Mouse (Mus musculus) neural tube, embryonic 10.5 days (tissue): ENCODE measurements around the gene Gabra6.

Experiments
- DNase-seq: peaks from one replicate; pipeline ENCODE4 v3.0.0-alpha.2; 2017; ENCODE audit warnings: low spot score; ENCODE audit errors: extremely low spot score

The Gabra6 gene

DNA sequence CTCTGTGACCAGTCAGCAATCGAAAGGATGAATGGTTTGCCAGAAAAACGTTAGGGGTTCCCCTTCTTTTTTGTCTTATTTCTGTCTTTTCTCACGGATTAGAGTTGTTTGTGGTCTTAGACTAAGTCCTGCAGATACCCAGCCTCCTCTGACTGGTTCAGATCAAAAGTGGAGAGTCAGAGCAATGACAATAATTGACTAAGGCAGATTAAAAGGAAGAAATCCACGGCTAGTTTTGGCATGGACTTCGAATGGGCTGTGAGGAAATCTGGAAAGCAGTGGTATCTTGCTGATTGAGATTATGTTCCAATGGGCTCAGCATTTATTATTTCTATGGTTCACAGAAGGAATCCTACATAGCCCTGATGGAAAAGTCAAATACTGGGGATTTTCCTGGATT is at the start of gene Gabra6:
Gabra6 (minus strand) TSS at position 191 of the 400 bp plus-strand sequence.
- no peak for DNase-seq

DNA sequence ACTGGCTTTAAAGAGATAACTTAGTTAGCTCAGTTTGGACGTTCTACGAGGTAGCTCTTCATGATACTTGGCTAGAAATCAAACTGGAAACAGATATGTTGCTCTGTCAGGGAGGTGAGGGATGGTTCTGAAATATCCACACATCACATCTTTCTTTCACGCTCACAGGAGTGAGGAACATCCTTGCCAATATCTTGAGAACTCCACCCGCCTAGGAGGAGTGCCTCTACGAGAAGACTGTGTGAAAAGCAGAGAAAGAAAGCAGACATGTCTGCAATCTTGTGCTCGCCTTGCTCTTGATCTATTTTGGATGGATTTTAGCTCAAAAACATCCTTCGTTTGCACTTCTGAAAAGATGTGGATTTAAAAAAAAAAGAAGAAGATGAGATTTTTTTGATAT is 44.7 kb upstream of the Gabra6 start:
- no peak for DNase-seq

DNA sequence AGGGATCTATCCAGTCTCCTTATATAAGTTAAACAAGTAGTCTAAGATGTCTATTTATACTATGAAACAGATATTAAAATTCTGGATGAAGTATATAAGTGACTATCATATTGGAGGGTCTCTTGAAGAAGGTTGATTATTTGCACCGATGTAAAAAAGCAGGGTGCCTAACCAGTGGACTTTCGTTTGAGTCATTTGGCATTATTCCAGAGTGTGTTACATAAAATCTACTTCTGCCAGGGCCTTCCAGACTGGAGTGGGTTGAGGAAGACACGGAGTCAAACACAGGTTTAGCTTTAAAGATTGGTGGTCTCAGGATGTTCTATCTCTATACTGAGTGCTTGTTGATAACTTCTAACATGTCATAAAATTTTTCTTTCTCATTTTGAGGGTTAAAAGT is 11.2 kb upstream of the Gabra6 start:
- no peak for DNase-seq

DNA sequence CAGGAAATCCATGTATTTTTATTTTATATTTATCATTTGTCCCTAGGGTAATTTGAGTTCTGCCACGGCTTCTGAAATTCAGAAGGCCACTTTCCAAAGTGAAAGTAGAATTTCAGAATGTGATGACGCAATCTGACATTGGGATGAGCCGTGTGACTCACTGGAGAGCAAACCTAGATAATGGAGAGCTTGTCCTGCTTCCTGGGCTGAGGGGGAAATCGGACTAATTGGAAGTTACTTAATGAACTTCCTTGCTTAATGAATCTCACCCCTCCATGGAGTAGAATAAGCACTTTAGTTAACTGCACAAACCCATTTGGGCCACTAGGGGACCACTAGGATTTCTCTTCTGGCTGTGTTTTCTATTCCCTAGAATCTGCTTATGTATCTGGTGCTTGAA is 5.4 kb upstream of the Gabra6 start:
- DNase-seq = no peak

DNA sequence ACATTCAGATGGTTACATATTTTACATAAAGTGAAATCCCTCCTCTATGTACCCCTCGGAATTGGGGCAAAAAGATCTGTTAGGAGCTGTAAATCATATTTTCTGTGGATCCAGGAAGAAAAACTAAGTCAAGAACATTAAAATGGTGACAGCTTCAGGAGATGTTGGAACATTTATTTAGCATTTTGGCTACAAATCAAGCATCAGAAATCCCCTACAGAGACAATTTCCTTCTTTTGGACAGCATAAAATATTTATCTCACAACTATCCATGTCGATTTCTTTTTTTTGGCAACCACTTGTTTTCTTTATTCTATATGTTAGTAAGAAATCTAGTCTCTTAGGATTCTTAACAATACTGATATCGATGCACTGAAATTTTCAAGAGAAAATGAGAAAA is 688 bp upstream of the Gabra6 start:
- no peak for DNase-seq

DNA sequence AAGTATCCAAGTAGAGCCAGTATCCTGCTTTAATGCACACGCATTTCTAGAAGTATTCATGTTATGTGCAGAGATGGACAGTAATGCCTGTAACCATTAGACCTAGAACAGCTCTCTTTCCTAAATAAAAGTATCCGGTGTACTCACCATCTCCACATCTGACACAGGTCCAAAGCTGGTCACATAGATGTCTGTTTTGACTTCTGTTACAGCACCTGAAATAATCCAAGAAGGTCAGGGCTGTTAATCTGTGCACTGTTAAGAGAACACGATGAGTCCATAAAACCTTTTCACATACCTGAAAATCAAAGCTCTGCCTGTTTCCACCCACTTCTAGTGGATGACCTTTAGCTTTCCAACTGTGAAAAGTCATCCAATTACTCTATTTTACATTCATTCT is 1.4 kb downstream of the Gabra6 start:
- DNase-seq = no peak

DNA sequence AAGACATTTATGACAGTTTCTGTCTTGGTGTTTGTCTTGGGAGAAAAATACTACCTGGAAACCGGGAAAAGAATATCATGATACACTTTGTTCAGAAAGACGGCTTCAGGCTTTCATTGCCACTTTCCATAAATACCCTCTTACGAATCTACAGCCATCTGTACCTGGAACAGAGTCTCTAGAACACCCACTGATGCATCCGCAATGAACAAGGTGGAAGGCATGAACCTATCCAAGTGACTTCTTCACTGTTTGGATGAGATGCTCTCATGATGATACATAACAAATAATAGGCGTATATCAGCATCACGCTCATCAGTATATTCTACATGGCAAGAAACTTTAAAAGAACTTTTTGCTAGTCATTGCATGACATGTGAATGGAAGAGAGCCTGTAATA is 1.8 kb downstream of the Gabra6 start:
- DNase-seq = no peak

DNA sequence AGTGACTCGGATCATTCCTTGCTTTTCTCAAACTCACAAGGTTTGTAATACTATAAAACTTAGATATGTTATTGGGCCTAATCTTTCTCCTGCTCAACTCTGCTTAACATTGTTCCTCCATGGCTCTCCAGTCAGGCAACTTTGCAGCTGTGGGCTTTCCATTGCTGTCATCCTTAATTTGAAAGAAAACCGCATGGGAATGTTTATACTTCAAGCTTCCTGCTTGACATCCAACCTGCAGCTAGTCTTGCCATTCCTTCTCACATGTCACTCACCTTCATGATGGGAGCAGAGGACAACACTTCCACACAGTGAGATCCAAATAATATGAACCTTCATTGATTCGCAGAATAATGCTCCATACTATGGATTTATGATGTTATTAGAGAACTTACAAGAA is 2.9 kb downstream of the Gabra6 start:
- no peak for DNase-seq

DNA sequence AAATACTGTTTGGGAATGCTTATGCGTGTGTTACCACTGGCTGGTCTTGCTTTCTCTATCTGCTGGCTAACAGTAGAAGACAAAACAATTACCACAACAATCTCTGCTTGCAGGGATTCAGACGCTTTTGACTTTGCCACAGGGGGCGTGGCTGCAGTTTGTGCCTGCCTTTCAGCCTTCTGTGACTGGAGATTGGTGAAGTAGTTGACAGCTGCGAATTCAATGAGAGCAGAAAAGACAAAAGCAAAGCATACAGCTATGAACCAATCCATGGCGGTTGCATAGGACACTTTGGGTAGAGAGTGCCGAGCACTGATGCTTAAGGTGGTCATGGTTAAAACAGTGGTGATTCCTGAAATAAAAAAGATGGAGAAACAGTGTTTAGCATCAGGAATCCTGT is 6.0 kb downstream of the Gabra6 start:
- DNase-seq = peak; percentile 23

DNA sequence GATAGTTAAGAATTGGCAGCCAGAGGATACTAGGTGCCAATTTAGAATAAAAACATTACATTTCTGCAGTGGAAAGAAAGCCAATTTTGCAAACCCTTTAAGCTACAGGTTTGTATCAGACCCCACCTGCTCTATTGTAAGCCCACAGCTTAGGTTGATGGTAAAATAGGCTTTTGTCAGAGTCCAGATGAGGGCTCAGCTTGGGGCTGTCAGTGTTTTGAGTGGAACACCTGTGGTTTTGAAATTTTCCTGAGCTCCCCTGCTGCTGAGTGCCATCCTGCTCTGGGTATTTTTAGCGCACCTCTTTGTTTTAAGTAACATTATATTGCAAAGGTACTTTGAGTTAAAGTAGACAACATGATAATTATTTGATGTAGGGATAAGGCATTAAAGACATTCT is 10.0 kb downstream of the Gabra6 start:
- DNase-seq = no peak

DNA sequence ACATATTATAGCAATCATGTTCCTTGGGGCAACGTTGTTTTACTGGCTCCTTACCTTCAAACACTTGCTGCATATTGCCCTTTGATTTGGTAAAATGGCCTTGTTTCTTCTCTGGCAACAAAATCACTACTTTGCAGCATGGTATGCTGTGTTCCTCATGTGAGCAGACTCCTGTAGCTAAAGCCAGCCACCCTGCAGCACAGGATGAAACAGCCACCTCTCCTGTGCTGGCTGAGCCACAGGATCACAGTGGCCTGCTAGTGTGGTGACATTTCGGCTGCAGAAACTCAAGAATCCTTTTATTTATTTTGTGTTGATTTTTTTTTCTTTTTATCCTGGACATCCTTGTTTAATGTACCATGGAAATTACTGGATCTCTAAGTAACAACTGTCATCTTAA is 11.8 kb downstream of the Gabra6 start:
- DNase-seq = no peak

DNA sequence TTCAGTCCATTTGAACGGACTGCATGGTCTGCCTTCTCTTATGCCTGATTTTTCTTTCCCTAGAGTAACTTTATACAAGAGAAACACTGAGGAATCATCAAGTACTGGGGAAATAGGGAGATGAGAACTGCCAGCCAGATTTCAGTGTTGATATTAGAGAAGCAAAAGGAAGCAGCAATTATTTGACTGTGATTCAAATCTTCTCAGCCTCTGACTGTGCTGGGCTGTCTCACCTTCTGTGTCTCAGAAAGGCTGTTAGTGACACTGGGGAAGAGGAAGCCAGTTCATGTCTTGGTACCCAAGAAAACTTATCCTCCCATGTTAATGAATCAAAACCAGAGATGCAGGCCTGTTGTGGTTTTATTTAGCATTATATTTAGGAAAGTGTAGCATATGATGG is 14.8 kb downstream of the Gabra6 start:
- no peak for DNase-seq

DNA sequence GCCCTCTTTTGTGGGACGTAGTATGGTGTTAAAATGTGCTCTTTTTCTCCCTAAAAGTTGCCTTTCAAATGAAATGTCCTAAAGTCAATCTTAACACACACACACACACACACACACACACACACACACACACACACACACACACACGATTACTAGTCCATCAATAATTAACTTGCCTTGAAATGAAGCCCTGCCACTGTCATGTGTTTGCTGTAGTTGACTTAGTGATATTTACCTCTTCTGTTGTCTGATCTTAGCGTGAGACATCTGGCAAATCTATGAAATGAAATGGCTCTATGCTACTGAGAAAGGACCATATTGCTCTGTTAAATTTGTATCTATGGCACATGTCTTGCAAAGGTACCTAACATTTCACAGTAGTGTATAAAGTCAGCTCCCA is 61.9 kb downstream of the Gabra6 start:
- DNase-seq = no peak
